ENCODE assay signal across 8 mouse cellular contexts in genomic region chr7:45082401-45083299, GRCm38 (mm10). TPM values are rescaled to one million over a fixed set of nuclear protein-coding genes. Genes with fewer than 3 reads are reported as not detected.
DNase-seq lines count a peak whose midpoint lies in the region; ATAC-seq and TF ChIP-seq lines count a peak whose summit lies in the region.

No protein-coding gene starts in this region.

- no peak overlapping the region for H3K9ac ChIP-seq in forebrain, embryonic 12.5 days
- H3K9ac ChIP-seq in forebrain, embryonic 16.5 days (replicated peaks; ENCODE audit: low read depth, low read length): no peak overlapping the region
- no peak overlapping the region for H3K9ac ChIP-seq in limb, embryonic 14.5 days (ENCODE audit: low read depth, low read length, severe bottlenecking)

- intact Hi-C loops in heart, postnatal 14 days (cut with DNase I): loop anchor here (2.0 to 5.0 kb wide), 3 partner anchors 20 to 220 kb away; partner anchors contain the start of genes Fcgrt and Rps11

- no peak for TF ChIP-seq POLR2A in limb, embryonic 14.5 days (IDR thresholded peaks at IDR 0.05; ENCODE audit: borderline replicate concordance, extremely low read depth, insufficient read depth, insufficient read length)

- H3K4me3 ChIP-seq in forebrain, embryonic 12.5 days (replicated peaks): no peak overlapping the region
- no peak overlapping the region for H3K4me3 ChIP-seq in forebrain, embryonic 16.5 days (replicated peaks; ENCODE audit: low read length)
- H3K4me3 ChIP-seq in limb, embryonic 14.5 days (replicated peaks; ENCODE audit: low read length): no peak overlapping the region; the same call in 1 of the 2 replicates

- H3K27me3 ChIP-seq in forebrain, embryonic 12.5 days: no peaks in the 10 kb centered on the region
- no peaks in the 10 kb centered on the region for H3K27me3 ChIP-seq in forebrain, embryonic 16.5 days (replicated peaks; ENCODE audit: control insufficient read depth, insufficient read depth, low read length)
- no peaks in the 10 kb centered on the region for H3K27me3 ChIP-seq in limb, embryonic 14.5 days (ENCODE audit: control insufficient read depth, insufficient read depth, low read length)

- H3K27ac ChIP-seq in forebrain, embryonic 12.5 days: 0 out of 2 replicates have a peak overlapping the region, but pooled peaks have one; percentile 13
- no peak overlapping the region for H3K27ac ChIP-seq in forebrain, embryonic 16.5 days (ENCODE audit: low read length)
- H3K27ac ChIP-seq in limb, embryonic 14.5 days (replicated peaks; ENCODE audit: low read depth, low read length): peak overlapping the region; percentile 52

- H3K4me1 ChIP-seq in forebrain, embryonic 12.5 days: peaks cover 2% of the 10 kb centered on the region
- H3K4me1 ChIP-seq in forebrain, embryonic 16.5 days (replicated peaks; ENCODE audit: control insufficient read depth, insufficient read depth, low read length): no peaks in the 10 kb centered on the region
- no peaks in the 10 kb centered on the region for H3K4me1 ChIP-seq in limb, embryonic 14.5 days (ENCODE audit: control insufficient read depth, insufficient read depth, low read length)

- WGBS in forebrain, embryonic 12.5 days: 76% methylated on average over 25 of the region's 25 CpGs
- WGBS in forebrain, embryonic 16.5 days: 82% methylated on average over 25 of the region's 25 CpGs
- WGBS in limb, embryonic 14.5 days: 68% methylated on average over 25 of the region's 25 CpGs

- no peak overlapping the region for H3K4me2 ChIP-seq in forebrain, embryonic 12.5 days
- H3K4me2 ChIP-seq in forebrain, embryonic 16.5 days (ENCODE audit: low read length): no peak overlapping the region
- no peak overlapping the region for H3K4me2 ChIP-seq in limb, embryonic 14.5 days (replicated peaks; ENCODE audit: low read depth, low read length, severe bottlenecking)

- DNase-seq in heart, postnatal 14 days: peak; percentile 65 to 67
- no peak for DNase-seq in limb, embryonic 14.5 days (ENCODE audit: low spot score)
- peak; percentile 30 to 71 for DNase-seq in monocyte, adult 2 months (ENCODE audit: low read depth in 1 of 2, low spot score in 2 of 2)
- no peak for DNase-seq in cerebellum, postnatal 25 days
- no peak for DNase-seq in frontal cortex, postnatal 36 days (ENCODE audit: low spot score in 2 of 2)

- no peak for ATAC-seq in forebrain, embryonic 12.5 days (ENCODE audit: low FRiP score)
- no peak for ATAC-seq in forebrain, embryonic 16.5 days
- ATAC-seq in common myeloid progenitor, adult 5-6 weeks (replicated peaks; ENCODE audit: low read depth, poor library complexity, severe bottlenecking): peak; percentile 76
- peak; percentile 13; the same call in 1 of the 2 replicates for ATAC-seq in limb, embryonic 14.5 days (ENCODE audit: low FRiP score, low read depth)

- no peaks in the 10 kb centered on the region for H3K9me3 ChIP-seq in forebrain, embryonic 12.5 days
- H3K9me3 ChIP-seq in forebrain, embryonic 16.5 days (ENCODE audit: control insufficient read depth, low read length): no peaks in the 10 kb centered on the region
- no peaks in the 10 kb centered on the region for H3K9me3 ChIP-seq in limb, embryonic 14.5 days (ENCODE audit: control insufficient read depth, low read length)

- H3K36me3 ChIP-seq in forebrain, embryonic 12.5 days (replicated peaks): peaks cover 41% of the 10 kb centered on the region
- peaks cover 6% of the 10 kb centered on the region; the same call in 1 of the 2 replicates for H3K36me3 ChIP-seq in forebrain, embryonic 16.5 days (ENCODE audit: control insufficient read depth, insufficient read depth)
- H3K36me3 ChIP-seq in limb, embryonic 14.5 days (ENCODE audit: control insufficient read depth, insufficient read depth, low read length): peaks cover 58% of the 10 kb centered on the region

RNA-seq across cellular contexts. Expression of gene Rcn3, which starts 9.4 kb away (rescaled TPM):
- 80.5 and 101 TPM in 2 replicates for polyA plus RNA-seq in forebrain, embryonic 12.5 days (2016; fragmentation: Nextera tagmentation; extraction: Ambion mirVana)
- 50.8 and 66.2 TPM in 2 replicates for polyA plus RNA-seq in forebrain, embryonic 16.5 days (2015; fragmentation: Nextera tagmentation; extraction: Ambion mirVana)
- total RNA-seq in common myeloid progenitor, adult 5-6 weeks (2017): 23.2 and 37.1 TPM in 2 replicates
- 10 to 100 TPM; 46.0 to 53.7 TPM for total RNA-seq in heart, postnatal 14 days (2021)
- 679 and 759 TPM in 2 replicates for polyA plus RNA-seq in limb, embryonic 14.5 days (2012; rRNA removed)
- 569 and 577 TPM in 2 replicates for polyA plus RNA-seq in limb, embryonic 14.5 days (2014; fragmentation: Nextera tagmentation; extraction: Ambion mirVana)

RNA-seq across cellular contexts. Expression of gene Prrg2, which starts 20.2 kb away (rescaled TPM):
- 17.1 and 18.2 TPM in 2 replicates for polyA plus RNA-seq in forebrain, embryonic 12.5 days (2016; fragmentation: Nextera tagmentation; extraction: Ambion mirVana)
- polyA plus RNA-seq in forebrain, embryonic 16.5 days (2015; fragmentation: Nextera tagmentation; extraction: Ambion mirVana): 13.3 and 13.6 TPM in 2 replicates
- 3.4 and 3.8 TPM in 2 replicates for total RNA-seq in common myeloid progenitor, adult 5-6 weeks (2017)
- 10 to 100 TPM; 11.1 to 11.4 TPM for total RNA-seq in heart, postnatal 14 days (2021)
- polyA plus RNA-seq in limb, embryonic 14.5 days (2012; rRNA removed): 50.4 and 54.1 TPM in 2 replicates
- polyA plus RNA-seq in limb, embryonic 14.5 days (2014; fragmentation: Nextera tagmentation; extraction: Ambion mirVana): 18.6 and 21.4 TPM in 2 replicates

RNA-seq across cellular contexts. Expression of gene Nosip, which starts 20.4 kb away (rescaled TPM):
- 53.7 and 54.4 TPM in 2 replicates for polyA plus RNA-seq in forebrain, embryonic 12.5 days (2016; fragmentation: Nextera tagmentation; extraction: Ambion mirVana)
- 60.8 and 65.7 TPM in 2 replicates for polyA plus RNA-seq in forebrain, embryonic 16.5 days (2015; fragmentation: Nextera tagmentation; extraction: Ambion mirVana)
- 66.0 and 71.2 TPM in 2 replicates for total RNA-seq in common myeloid progenitor, adult 5-6 weeks (2017)
- total RNA-seq in heart, postnatal 14 days (2021): 10 to 100 TPM; 27.7 to 33.7 TPM
- 82.7 and 86.8 TPM in 2 replicates for polyA plus RNA-seq in limb, embryonic 14.5 days (2012; rRNA removed)
- polyA plus RNA-seq in limb, embryonic 14.5 days (2014; fragmentation: Nextera tagmentation; extraction: Ambion mirVana): 68.1 and 69.6 TPM in 2 replicates

RNA-seq across cellular contexts. Expression of gene Fcgrt, which starts 21.0 kb away (rescaled TPM):
- polyA plus RNA-seq in forebrain, embryonic 12.5 days (2016; fragmentation: Nextera tagmentation; extraction: Ambion mirVana): 8.3 and 9.6 TPM in 2 replicates
- polyA plus RNA-seq in forebrain, embryonic 16.5 days (2015; fragmentation: Nextera tagmentation; extraction: Ambion mirVana): 17.7 and 24.4 TPM in 2 replicates
- 4.0 and 4.7 TPM in 2 replicates for total RNA-seq in common myeloid progenitor, adult 5-6 weeks (2017)
- total RNA-seq in heart, postnatal 14 days (2021): 10 to 100 TPM; 72.0 to 76.7 TPM
- 56.1 and 64.6 TPM in 2 replicates for polyA plus RNA-seq in limb, embryonic 14.5 days (2012; rRNA removed)
- polyA plus RNA-seq in limb, embryonic 14.5 days (2014; fragmentation: Nextera tagmentation; extraction: Ambion mirVana): 88.4 and 89.0 TPM in 2 replicates

RNA-seq across cellular contexts. Expression of gene Prr12, which starts 30.0 kb away (rescaled TPM):
- polyA plus RNA-seq in forebrain, embryonic 12.5 days (2016; fragmentation: Nextera tagmentation; extraction: Ambion mirVana): 13.1 and 13.6 TPM in 2 replicates
- polyA plus RNA-seq in forebrain, embryonic 16.5 days (2015; fragmentation: Nextera tagmentation; extraction: Ambion mirVana): 15.2 and 17.3 TPM in 2 replicates
- total RNA-seq in common myeloid progenitor, adult 5-6 weeks (2017): 2.2 and 7.5 TPM in 2 replicates
- 10 to 100 TPM; 27.2 to 28.3 TPM for total RNA-seq in heart, postnatal 14 days (2021)
- polyA plus RNA-seq in limb, embryonic 14.5 days (2012; rRNA removed): 25.2 and 26.8 TPM in 2 replicates
- polyA plus RNA-seq in limb, embryonic 14.5 days (2014; fragmentation: Nextera tagmentation; extraction: Ambion mirVana): 16.0 and 19.6 TPM in 2 replicates

Comparison
In these comparisons a context has a peak if more than half of its experiments do, and no peak if none do; other contexts are left out.
1. ATAC-seq: peak in common myeloid progenitor, adult 5-6 weeks (single experiment) and limb, embryonic 14.5 days (single experiment); none in forebrain, embryonic 12.5 days (single experiment) and forebrain, embryonic 16.5 days (single experiment).
2. DNase-seq: peak in heart, postnatal 14 days (2 of 2) and monocyte, adult 2 months (2 of 2); none in limb, embryonic 14.5 days (single experiment), cerebellum, postnatal 25 days (0 of 2) and frontal cortex, postnatal 36 days (0 of 2).